Mouse (Mus musculus): Measurements from ENCODE around the gene Foxn3. TPM values are rescaled to one million over a fixed set of nuclear protein-coding genes. Genes with fewer than 3 reads are reported as not detected.

Foxn3 gene
- polyA plus RNA-seq, 1 experiment from 2014 or later: 68.8 TPM

DNA sequence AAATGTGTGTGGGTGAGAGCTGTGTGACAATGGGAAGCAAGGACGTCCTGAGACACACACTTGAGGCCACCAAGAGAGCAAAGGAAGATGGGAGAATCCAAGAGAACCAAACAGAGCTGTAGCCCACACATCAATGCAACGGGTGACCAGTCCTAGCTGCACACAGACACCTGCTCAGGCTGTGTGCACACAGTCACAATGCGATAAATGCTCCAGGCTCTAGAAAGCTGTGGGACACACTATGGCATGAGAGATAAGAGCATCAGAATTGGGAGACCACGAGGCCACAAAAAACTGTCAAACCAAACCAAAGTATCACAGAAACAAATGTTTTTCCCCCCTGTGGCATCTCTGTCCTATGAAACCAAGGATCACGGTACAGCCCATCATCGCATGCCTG lies 319.1 kb downstream of the Foxn3 start:
- H3K36me3 ChIP-seq: no peaks in the 10 kb centered on the region
- DNase-seq (ENCODE audit: low spot score): no peak
- peaks cover 3% of the 10 kb centered on the region; the same call in 1 of the 2 replicates for H3K4me1 ChIP-seq
- no peaks in the 10 kb centered on the region for H3K9me3 ChIP-seq (replicated peaks)
- no peak overlapping the region for H3K27ac ChIP-seq
- no peaks in the 10 kb centered on the region for H3K27me3 ChIP-seq (ENCODE audit: low read depth, poor library complexity, severe bottlenecking)
- no peak overlapping the region for H3K4me3 ChIP-seq
- 92% methylated on average over 6 of the region's 6 CpGs for WGBS

DNA sequence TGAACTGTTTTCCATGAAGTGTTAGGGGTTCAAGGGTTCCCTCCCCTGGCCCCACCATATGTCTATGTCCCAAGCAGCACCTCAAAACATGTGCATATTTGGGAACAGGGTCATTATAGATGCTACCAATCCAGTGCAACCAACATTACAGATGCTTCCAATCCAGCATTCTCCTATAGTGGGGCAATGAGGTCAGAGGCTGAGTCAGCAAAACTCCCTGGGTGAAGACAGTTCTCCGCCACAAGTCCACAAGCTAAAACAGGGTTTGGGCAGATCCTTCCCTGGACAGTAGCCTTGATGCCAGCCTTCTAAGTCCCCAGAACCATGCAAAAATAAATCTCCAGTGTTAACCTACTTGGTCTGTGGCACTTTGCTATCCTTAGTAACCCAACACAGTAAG lies 320.1 kb downstream of the Foxn3 start:
- Histone ChIP-seq H3K27me3 (ENCODE audit: low read depth, poor library complexity, severe bottlenecking) (no peaks in the 10 kb centered on the region), H3K36me3 (no peaks in the 10 kb centered on the region), H3K4me3 (no peak overlapping the region), H3K27ac (no peak overlapping the region), H3K4me1 (peaks cover 3% of the 10 kb centered on the region; the same call in 1 of the 2 replicates), H3K9me3 (replicated peaks) (no peaks in the 10 kb centered on the region)
- no peak for DNase-seq (ENCODE audit: low spot score)
- 100% methylated on average over 1 of the region's 1 CpGs for WGBS

DNA sequence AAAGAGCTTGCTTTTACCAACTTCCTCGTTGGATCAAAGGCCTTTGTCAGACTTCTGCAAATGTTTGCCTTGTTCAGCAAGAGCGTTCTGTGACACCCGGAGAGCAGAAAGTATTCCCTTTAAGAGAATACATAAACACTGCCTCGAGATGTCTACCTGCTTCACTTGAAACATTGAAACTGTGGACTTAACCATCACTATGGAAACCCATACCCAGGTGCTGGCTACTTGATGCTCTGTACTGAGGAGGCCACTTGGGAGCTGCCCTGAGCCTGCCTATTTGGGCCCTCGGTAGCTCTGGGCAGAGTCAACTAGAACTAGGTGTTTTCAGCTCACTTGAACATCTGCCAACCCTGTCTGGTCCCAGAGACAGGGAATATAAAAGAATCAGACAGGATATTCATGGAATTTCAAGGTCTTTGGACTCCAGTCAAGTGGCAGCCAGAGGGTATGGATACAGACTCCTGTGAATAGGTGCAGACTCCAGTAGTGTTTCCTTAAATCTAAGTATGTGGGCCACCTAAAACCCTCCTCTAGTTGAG lies 323.1 kb downstream of the Foxn3 start:
- Histone ChIP-seq H3K27ac (no peak overlapping the region), H3K4me3 (no peak overlapping the region), H3K27me3 (ENCODE audit: low read depth, poor library complexity, severe bottlenecking) (no peaks in the 10 kb centered on the region), H3K4me1 (peaks cover 3% of the 10 kb centered on the region; the same call in 1 of the 2 replicates), H3K36me3 (no peaks in the 10 kb centered on the region), H3K9me3 (replicated peaks) (no peaks in the 10 kb centered on the region)
- no peak for DNase-seq (ENCODE audit: low spot score)
- 92% methylated on average over 5 of the region's 5 CpGs for WGBS

DNA sequence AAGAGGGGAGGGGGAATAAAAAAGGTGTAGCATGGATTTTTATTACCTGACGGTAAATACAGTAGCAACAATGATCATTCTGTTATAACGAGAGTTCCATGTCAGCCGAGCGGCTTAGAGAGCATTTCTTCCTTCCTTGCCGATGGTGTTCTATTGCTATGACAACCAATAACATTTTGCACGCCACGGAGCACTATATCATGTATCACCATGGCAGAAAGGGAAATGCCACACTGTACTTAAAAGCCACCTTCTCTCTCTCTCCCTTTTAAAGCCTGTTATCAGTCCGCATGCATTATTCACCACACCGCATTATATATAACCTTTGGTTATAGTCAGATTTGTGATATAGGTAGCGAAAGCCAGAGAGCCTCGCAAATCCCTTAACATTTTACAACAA lies 323.6 kb downstream of the Foxn3 start:
- WGBS: 93% methylated on average over 11 of the region's 11 CpGs
- no peak for DNase-seq (ENCODE audit: low spot score)
- Histone ChIP-seq H3K27ac (no peak overlapping the region), H3K36me3 (no peaks in the 10 kb centered on the region), H3K4me3 (no peak overlapping the region), H3K9me3 (replicated peaks) (no peaks in the 10 kb centered on the region), H3K4me1 (peaks cover 3% of the 10 kb centered on the region; the same call in 1 of the 2 replicates), H3K27me3 (ENCODE audit: low read depth, poor library complexity, severe bottlenecking) (no peaks in the 10 kb centered on the region)

DNA sequence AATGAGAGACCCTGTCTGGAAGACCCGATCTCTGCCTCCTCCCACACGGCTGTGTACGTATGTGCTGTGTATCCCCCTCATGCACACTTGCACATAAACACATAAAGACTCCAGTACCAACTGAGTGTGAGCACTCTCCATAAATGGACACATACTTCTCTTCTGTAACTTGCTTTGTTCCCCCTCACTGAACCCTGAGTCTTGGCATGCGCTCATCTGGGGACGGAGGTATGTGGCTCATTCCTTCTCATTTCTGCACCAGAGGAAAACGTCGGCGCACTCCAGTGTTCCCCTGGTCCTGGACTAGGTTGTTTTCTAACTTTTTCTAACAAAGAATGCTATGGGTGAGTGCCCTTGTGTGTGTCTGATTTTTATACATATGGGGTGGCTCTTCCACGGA lies 325.9 kb downstream of the Foxn3 start:
- no peaks in the 10 kb centered on the region for H3K36me3 ChIP-seq
- WGBS: 93% methylated on average over 9 of the region's 9 CpGs
- no peak for DNase-seq (ENCODE audit: low spot score)
- H3K27ac ChIP-seq: no peak overlapping the region
- peaks cover 5% of the 10 kb centered on the region for H3K4me1 ChIP-seq
- H3K9me3 ChIP-seq (replicated peaks): no peaks in the 10 kb centered on the region
- no peaks in the 10 kb centered on the region for H3K27me3 ChIP-seq (ENCODE audit: low read depth, poor library complexity, severe bottlenecking)
- no peak overlapping the region for H3K4me3 ChIP-seq

DNA sequence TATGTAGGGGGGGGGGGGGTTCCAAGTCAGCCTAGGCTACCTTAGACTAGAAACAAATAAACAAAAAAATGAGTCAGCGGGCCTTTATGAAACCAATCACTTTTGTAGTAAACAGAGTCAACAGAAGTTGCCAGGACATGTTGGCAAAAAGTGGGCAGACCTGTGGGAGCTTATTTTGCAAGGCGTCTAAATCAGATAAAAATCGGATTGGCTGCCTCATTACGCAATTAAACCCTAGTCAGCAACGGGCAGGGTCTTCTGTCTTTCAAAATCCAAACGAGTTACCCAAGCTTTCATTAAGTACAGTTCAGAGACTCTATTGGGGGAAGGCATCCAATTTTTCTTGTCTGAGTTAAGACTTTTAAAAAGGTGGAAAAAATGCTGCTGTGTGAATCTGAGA lies 329.0 kb downstream of the Foxn3 start:
- Histone ChIP-seq H3K27me3 (ENCODE audit: low read depth, poor library complexity, severe bottlenecking) (no peaks in the 10 kb centered on the region), H3K27ac (no peak overlapping the region), H3K4me1 (peaks cover 24% of the 10 kb centered on the region), H3K4me3 (no peak overlapping the region), H3K36me3 (no peaks in the 10 kb centered on the region), H3K9me3 (replicated peaks) (no peaks in the 10 kb centered on the region)
- 84% methylated on average over 6 of the region's 6 CpGs for WGBS
- no peak for DNase-seq (ENCODE audit: low spot score)

DNA sequence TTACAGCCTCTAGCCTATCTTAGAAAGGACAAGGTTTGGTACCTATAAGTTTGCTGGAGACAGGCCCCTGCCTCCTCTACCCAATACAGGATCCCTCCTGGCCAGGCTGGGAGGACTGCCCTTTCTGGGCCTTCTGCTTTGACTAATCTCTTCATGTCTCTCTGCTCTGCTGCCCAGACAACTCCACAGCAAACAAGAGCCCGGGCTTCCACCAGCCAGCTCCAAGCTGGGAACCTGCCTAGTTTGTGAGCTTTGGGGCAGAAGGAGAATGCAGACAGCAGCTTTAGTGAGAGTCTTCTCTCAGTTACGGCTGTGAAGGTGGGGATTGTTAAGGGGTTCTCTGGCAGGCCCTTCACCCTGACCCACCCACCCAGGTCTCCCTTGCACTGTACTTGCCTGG lies 330.0 kb downstream of the Foxn3 start:
- Histone ChIP-seq H3K4me3 (no peak overlapping the region), H3K27me3 (ENCODE audit: low read depth, poor library complexity, severe bottlenecking) (no peaks in the 10 kb centered on the region), H3K4me1 (peaks cover 29% of the 10 kb centered on the region), H3K27ac (no peak overlapping the region), H3K9me3 (replicated peaks) (no peaks in the 10 kb centered on the region), H3K36me3 (no peaks in the 10 kb centered on the region)
- WGBS: 76% methylated on average over 2 of the region's 2 CpGs
- no peak for DNase-seq (ENCODE audit: low spot score)

DNA sequence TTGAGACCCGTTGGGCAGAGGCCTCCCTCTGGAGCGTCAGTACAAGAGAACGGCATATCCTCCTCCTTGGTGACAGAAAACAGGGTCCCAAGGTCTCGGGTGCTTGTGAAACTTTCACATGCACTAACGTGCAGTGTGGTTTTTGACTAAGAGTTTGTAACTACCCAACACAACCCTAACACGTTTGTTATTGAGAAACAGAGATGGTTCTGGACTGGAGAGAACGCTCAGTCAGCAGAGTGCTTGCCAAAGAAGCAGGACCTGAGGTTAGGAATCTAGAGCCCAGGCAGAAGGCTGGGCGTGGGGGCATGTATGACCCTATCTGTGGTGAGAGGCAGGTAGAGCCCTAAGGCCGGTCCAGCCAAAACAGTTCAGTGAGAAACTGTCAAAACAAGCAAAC lies 330.9 kb downstream of the Foxn3 start:
- 80% methylated on average over 9 of the region's 9 CpGs for WGBS
- H3K4me3 ChIP-seq: no peak overlapping the region
- no peaks in the 10 kb centered on the region for H3K36me3 ChIP-seq
- no peak overlapping the region for H3K27ac ChIP-seq
- DNase-seq (ENCODE audit: low spot score): no peak
- peaks cover 32% of the 10 kb centered on the region for H3K4me1 ChIP-seq
- H3K27me3 ChIP-seq (ENCODE audit: low read depth, poor library complexity, severe bottlenecking): no peaks in the 10 kb centered on the region
- no peaks in the 10 kb centered on the region for H3K9me3 ChIP-seq (replicated peaks)

DNA sequence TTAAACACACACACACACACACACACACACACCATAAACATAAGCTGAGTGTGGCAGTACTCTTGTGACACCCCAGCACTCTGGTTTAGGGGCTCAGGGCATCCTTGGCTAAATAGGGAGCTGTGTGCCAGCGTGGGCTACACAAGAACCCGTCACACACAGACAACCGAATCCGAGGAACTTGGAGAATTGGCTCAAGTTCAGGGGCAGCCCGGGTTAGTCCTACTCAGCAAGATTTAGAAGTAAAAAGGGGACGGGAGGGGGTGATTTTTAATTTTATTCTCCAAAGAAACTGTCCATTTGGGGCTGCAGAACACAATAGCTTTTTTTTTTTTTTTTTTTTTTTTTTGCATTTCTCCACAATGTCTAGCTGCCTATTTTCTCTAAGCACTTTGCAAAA lies 332.1 kb downstream of the Foxn3 start:
- no peaks in the 10 kb centered on the region for H3K9me3 ChIP-seq (replicated peaks)
- no peaks in the 10 kb centered on the region for H3K36me3 ChIP-seq
- H3K4me1 ChIP-seq: peaks cover 41% of the 10 kb centered on the region
- H3K4me3 ChIP-seq: no peak overlapping the region
- no peak overlapping the region for H3K27ac ChIP-seq
- 91% methylated on average over 6 of the region's 6 CpGs for WGBS
- DNase-seq (ENCODE audit: low spot score): no peak
- no peaks in the 10 kb centered on the region for H3K27me3 ChIP-seq (ENCODE audit: low read depth, poor library complexity, severe bottlenecking)

DNA sequence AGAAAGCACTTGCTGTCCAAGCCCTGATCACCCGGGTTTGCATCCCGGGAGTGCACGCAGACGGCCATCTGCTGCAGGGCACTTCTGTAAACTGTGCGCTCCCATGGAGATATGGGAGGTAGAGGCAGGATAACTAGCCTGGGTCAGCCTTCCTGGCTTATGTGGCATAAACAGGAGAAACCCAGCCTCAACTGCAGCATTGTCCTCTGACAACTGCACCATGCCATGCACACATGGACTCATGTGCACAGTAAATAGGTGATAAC lies 332.7 kb downstream of the Foxn3 start:
- Histone ChIP-seq H3K4me1 (peaks cover 42% of the 10 kb centered on the region), H3K27me3 (ENCODE audit: low read depth, poor library complexity, severe bottlenecking) (no peaks in the 10 kb centered on the region), H3K4me3 (no peak overlapping the region), H3K27ac (no peak overlapping the region), H3K9me3 (replicated peaks) (no peaks in the 10 kb centered on the region), H3K36me3 (no peaks in the 10 kb centered on the region)
- 73% methylated on average over 5 of the region's 5 CpGs for WGBS
- DNase-seq (ENCODE audit: low spot score): no peak

DNA sequence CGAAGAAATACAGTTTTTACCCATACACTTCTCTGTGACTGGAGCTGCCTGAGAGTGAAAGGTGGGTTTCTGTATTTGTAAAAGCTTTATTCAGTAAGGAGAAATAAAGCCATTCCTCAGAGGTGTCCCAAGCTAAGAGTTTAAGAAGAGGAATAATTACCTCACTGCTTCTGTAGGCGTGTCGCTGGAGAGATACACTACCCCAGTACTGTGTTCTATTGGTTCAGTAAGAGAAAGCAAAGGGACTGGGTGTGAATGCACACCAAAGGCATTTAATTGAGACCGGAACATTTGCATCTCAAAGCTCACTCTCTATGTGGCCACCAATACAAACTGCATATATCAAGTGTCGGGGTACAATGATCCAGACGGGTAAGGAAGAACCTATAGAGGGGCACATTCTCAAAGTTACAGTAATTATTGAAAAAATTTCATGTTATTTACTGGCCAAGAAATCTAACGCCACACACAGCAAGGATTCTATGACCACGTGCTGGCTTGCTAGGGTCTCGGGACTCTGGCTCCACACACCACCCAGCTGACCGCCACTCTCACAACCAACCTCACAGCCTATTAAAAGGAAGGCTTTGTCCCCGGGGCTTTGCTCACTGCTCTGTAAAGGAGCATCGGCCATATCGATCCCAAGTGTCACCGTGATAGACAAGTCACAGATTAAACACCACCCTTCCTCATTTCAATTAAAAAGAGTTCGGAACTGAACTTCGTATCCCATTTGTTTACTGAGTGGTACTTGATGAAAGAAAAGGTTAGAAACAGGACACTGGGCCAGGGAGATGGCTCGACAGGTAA lies 333.2 kb downstream of the Foxn3 start:
- WGBS: 73% methylated on average over 17 of the region's 17 CpGs
- H3K27ac ChIP-seq: no peak overlapping the region
- no peaks in the 10 kb centered on the region for H3K27me3 ChIP-seq (ENCODE audit: low read depth, poor library complexity, severe bottlenecking)
- H3K36me3 ChIP-seq: no peaks in the 10 kb centered on the region
- no peak for DNase-seq (ENCODE audit: low spot score)
- H3K4me1 ChIP-seq: peaks cover 47% of the 10 kb centered on the region
- H3K4me3 ChIP-seq: no peak overlapping the region
- H3K9me3 ChIP-seq (replicated peaks): no peaks in the 10 kb centered on the region

DNA sequence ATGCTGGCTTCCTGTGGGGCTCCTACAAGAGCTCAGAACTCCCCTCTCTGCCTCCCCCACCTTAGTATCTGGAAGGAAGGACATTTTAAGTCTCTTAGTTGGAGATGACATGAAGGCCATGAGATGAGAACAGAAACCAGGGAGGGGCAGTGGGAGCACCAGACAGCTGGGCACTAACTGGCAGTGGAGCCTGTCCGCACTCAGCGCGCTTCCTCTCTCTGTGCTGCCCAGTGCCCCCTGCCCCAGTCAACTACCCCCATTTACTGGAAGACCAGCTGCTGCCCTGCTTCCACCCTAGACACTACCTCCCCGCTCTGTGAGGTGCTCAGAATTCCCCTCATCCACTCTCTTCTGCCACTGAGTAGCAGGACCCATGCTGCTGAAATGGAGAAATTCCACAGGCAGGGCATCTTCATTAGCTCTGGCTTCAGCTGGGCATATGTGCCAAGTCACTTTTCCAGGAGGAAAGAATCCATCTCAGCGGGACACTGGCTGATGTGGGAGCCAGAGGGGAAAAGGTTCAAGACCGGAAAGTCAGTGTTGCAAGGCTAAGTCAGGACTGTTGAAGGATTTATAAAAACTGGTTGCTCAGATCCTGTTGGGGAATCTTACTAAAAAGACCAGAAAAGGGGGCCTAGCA lies 335.9 kb downstream of the Foxn3 start:
- 90% methylated on average over 6 of the region's 6 CpGs for WGBS
- H3K4me1 ChIP-seq: peaks cover 55% of the 10 kb centered on the region

DNA sequence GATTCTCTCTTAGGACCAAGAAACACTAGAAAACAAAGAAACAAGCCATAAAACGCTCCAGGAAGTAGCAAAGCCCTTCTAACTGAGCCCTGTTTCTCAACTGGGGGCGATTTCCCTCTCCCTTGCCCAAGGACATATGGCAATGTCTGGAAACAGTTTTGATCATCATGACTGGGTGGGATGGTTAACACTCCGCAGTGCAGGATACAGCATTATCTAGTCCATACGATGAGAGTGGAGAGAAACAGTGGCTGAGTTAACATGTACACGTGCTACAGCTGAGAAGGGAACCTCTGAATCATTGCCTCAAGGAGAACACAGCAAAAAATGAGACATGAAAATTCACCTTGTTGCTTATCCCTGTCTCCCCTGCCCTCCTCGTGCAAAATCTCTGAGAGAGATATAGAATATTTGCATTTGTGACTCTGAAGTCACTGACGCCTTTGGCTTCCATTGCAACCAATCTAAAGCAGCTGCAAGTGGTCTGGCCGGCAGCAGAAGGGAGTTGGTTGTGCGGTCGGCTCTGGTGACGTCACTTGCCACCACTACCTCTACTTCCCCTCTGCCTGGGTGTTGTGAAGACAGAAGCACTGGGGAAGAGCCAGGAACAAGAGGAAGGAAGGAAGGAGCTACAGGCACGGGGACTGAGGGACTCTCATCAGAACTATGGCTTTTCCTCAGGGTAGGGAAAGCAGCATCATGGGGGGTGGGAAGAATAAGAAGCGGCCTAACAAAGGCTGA lies 338.3 kb downstream of the Foxn3 start:
- no peak for DNase-seq (ENCODE audit: low spot score)
- Histone ChIP-seq H3K27me3 (ENCODE audit: low read depth, poor library complexity, severe bottlenecking) (no peaks in the 10 kb centered on the region), H3K9me3 (replicated peaks) (no peaks in the 10 kb centered on the region), H3K4me1 (peaks cover 55% of the 10 kb centered on the region), H3K4me3 (no peak overlapping the region), H3K36me3 (no peaks in the 10 kb centered on the region), H3K27ac (0 out of 2 replicates have a peak overlapping the region, but pooled peaks have one; percentile 5)
- 62% methylated on average over 13 of the region's 13 CpGs for WGBS

More for the DNA sequence above, 335.9 kb downstream of the Foxn3 start:
- Histone ChIP-seq H3K36me3 (no peaks in the 10 kb centered on the region), H3K9me3 (replicated peaks) (no peaks in the 10 kb centered on the region), H3K27me3 (ENCODE audit: low read depth, poor library complexity, severe bottlenecking) (no peaks in the 10 kb centered on the region), H3K4me3 (no peak overlapping the region), H3K27ac (no peak overlapping the region)
- no peak for DNase-seq (ENCODE audit: low spot score)

Measured in limb, embryonic 10.5 days (tissue).